Mouse (Mus musculus) midbrain, embryonic 14.5 days (tissue): Measurements from ENCODE around the gene Olfr91. TPM values are rescaled to one million over a fixed set of nuclear protein-coding genes. Genes with fewer than 3 reads are reported as not detected.
A peak's percentile ranks its signal among the peaks of the same experiment; 100 is the strongest.

Experiments
- ATAC-seq: fragments of 200-750 bp; cut with Nextera tagmentation; 2 replicates; pipeline ENCODE4 v1.8.0; 2017; ENCODE audit warnings: moderate number of reproducible peaks, moderate library complexity; ENCODE audit not compliant: low FRiP score, low TSS enrichment
- DNase-seq: peaks from one replicate; pipeline ENCODE4 v3.0.0-alpha.2; 2015
- H3K27ac ChIP-seq: fragments of 300-500 bp; sonication (generic); replicated peaks from 2 replicates; pipeline ENCODE4 v1.5.1; 2014; ENCODE audit warnings: mild to moderate bottlenecking, low read depth, low read length, moderate library complexity
- H3K27me3 ChIP-seq: fragments of 300-500 bp; sonication (generic); 2 replicates; pipeline ENCODE4 v1.6.1; 2014; ENCODE audit warnings: low read length, control low read depth, mixed read lengths; ENCODE audit not compliant: control insufficient read depth, insufficient read depth
- H3K36me3 ChIP-seq: fragments of 300-500 bp; sonication (generic); 2 replicates; pipeline ENCODE4 v1.6.1; 2014; ENCODE audit warnings: low read length, control low read depth; ENCODE audit not compliant: control insufficient read depth, insufficient read depth
- H3K4me1 ChIP-seq: fragments of 300-500 bp; sonication (generic); 2 replicates; pipeline ENCODE4 v1.6.1; 2014; ENCODE audit warnings: mild to moderate bottlenecking, antibody characterized with exemption, low read length, control low read depth; ENCODE audit not compliant: control insufficient read depth, insufficient read depth
- H3K4me2 ChIP-seq: fragments of 300-500 bp; sonication (generic); 2 replicates; pipeline ENCODE4 v1.6.1; 2014; ENCODE audit warnings: mild to moderate bottlenecking, low read length, moderate library complexity
- H3K4me3 ChIP-seq: fragments of 300-500 bp; sonication (generic); replicated peaks from 2 replicates; pipeline ENCODE4 v1.5.1; 2014; ENCODE audit warnings: low read depth, low read length
- H3K9ac ChIP-seq: fragments of 300-500 bp; sonication (generic); replicated peaks from 2 replicates; pipeline ENCODE4 v1.6.1; 2014; ENCODE audit warnings: mild to moderate bottlenecking, low read length, moderate library complexity
- H3K9me3 ChIP-seq: fragments of 300-500 bp; sonication (generic); 2 replicates; pipeline ENCODE4 v1.6.1; 2016; ENCODE audit warnings: low read length, control low read depth, mixed read lengths; ENCODE audit not compliant: control insufficient read depth
- WGBS: fragments of 180-500 bp; shearing (Covaris S2); extraction: QIAGEN DNeasy Blood & Tissue Kit; methylation state at CpG from one replicate; pipeline ENCODE4 v1.1.7; 2014; 5-methylcytosine and 5-hydroxymethylcytosine counted together
- polyA plus RNA-seq: library from polyadenylated mRNA; unstranded; fragments of >200 nt; fragmentation: Nextera tagmentation; extraction: Ambion mirVana; gene quantifications from 2 replicates; pipeline ENCODE4 v1.2.1, GENCODE M21; 2014

Gene Olfr91
- polyA plus RNA-seq, 1 experiment from 2014 or later = not detected

DNA sequence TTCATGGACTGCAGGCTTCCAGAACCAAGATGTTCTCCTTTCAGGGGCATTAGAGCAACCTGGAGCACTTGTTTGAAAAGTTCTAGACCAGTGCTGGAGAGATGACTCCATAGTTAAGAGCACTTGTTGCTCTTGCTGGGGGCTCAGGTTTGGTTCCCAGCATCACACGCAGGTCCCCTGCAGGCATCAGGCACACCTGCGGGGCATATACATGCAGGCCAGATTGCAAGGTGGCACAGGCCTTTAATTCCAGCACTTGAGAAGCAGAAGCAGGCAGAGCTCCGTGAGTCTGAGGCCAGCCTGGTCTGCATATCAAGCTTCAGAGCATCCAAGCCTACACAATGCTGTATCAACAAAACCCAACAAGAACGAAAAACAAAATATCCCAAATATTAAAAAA is 16.4 kb downstream of the Olfr91 start:
- no peak overlapping the region for H3K4me3 ChIP-seq
- H3K4me1 ChIP-seq = peaks cover 17% of the 10 kb centered on the region
- peaks cover 3% of the 10 kb centered on the region for H3K36me3 ChIP-seq
- DNase-seq = no peak
- 93% methylated on average over 4 of the region's 4 CpGs for WGBS
- H3K9me3 ChIP-seq = no peaks in the 10 kb centered on the region
- H3K27me3 ChIP-seq = no peaks in the 10 kb centered on the region
- H3K27ac ChIP-seq = no peak overlapping the region
- ATAC-seq = no peak
- no peak overlapping the region for H3K9ac ChIP-seq
- no peak overlapping the region for H3K4me2 ChIP-seq

GRCm38 (mm10) chr17:37080119-37080518 is 18.0 kb downstream of the Olfr91 start:
- WGBS = 26% methylated on average over 5 of the region's 5 CpGs
- Histone ChIP-seq H3K9ac (no peak overlapping the region), H3K4me2 (no peak overlapping the region), H3K27me3 (no peaks in the 10 kb centered on the region), H3K4me3 (no peak overlapping the region), H3K4me1 (peaks cover 17% of the 10 kb centered on the region), H3K27ac (no peak overlapping the region), H3K36me3 (peaks cover 17% of the 10 kb centered on the region), H3K9me3 (no peaks in the 10 kb centered on the region)
- ATAC-seq (no peak), DNase-seq (no peak)

DNA sequence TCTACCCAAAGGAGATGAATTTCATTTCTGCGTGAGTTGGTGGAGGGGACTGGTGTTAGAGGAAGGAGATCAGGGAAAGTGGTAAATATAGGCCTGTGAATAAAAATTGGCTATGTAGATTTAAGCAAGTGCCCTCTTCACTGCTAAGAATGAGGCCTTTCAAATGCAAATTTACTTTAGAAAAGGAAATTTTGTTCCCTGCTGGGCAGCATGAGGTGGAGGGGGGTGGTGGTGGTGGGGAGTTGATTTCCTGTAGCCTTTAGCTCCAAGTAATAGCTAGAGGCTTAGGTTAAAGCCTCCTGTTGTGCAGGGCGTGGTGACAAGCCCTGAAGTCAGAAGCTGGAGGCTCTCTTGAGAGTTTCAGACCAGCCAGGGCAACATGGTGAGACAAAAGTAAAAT is 19.1 kb downstream of the Olfr91 start:
- WGBS = 3% methylated on average over 2 of the region's 2 CpGs
- no peak overlapping the region for H3K9ac ChIP-seq
- H3K27ac ChIP-seq = peak overlapping the region; percentile 0; the same call in 1 of the 2 replicates
- peak; percentile 58 for DNase-seq
- peaks cover 17% of the 10 kb centered on the region for H3K4me1 ChIP-seq
- H3K27me3 ChIP-seq = no peaks in the 10 kb centered on the region
- no peak overlapping the region for H3K4me3 ChIP-seq
- H3K36me3 ChIP-seq = peaks cover 28% of the 10 kb centered on the region
- H3K9me3 ChIP-seq = no peaks in the 10 kb centered on the region
- peak; percentile 56; the same call in 1 of the 2 replicates for ATAC-seq
- H3K4me2 ChIP-seq = peak overlapping the region; percentile 27; the same call in 1 of the 2 replicates

GRCm38 (mm10) chr17:37078193-37078592 is 19.9 kb downstream of the Olfr91 start:
- 4% methylated on average over 1 of the region's 1 CpGs for WGBS

GRCm38 (mm10) chr17:37075766-37076165 is 22.3 kb downstream of the Olfr91 start:
- H3K4me1 ChIP-seq = peaks cover 17% of the 10 kb centered on the region
- H3K4me2 ChIP-seq = no peak overlapping the region
- ATAC-seq (no peak), DNase-seq (no peak)
- no peak overlapping the region for H3K27ac ChIP-seq
- H3K4me3 ChIP-seq = no peak overlapping the region
- 90% methylated on average over 2 of the region's 2 CpGs for WGBS
- no peak overlapping the region for H3K9ac ChIP-seq
- no peaks in the 10 kb centered on the region for H3K27me3 ChIP-seq
- peaks cover 59% of the 10 kb centered on the region for H3K36me3 ChIP-seq
- H3K9me3 ChIP-seq = no peaks in the 10 kb centered on the region

More at GRCm38 (mm10) chr17:37078193-37078592, 19.9 kb downstream of the Olfr91 start:
- Histone ChIP-seq H3K4me1 (peaks cover 17% of the 10 kb centered on the region), H3K4me3 (no peak overlapping the region), H3K4me2 (no peak overlapping the region), H3K9ac (no peak overlapping the region), H3K36me3 (peaks cover 35% of the 10 kb centered on the region), H3K27me3 (no peaks in the 10 kb centered on the region), H3K27ac (no peak overlapping the region), H3K9me3 (no peaks in the 10 kb centered on the region)
- ATAC-seq = no peak
- DNase-seq = no peak

DNA sequence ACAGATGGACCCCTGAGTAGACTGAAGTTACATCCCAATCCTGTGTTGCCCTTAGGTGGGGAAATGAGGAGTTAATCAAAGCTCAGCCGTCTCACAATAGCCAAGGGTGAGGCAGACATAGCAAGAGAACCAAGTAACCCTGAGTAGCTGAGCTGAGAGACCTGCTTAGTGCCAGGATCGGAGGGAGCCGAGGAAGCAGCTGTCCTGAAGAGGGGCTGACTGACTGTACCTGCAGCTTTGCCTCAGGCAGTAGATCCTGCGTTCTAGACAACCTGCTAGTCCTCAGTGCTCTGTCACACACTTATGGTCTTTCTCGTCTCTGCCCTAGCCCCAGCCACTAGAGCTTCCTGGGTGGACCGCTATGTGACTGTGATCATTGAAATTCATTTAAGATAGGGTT is 22.9 kb downstream of the Olfr91 start:
- no peak for DNase-seq
- no peak overlapping the region for H3K4me2 ChIP-seq
- 93% methylated on average over 6 of the region's 6 CpGs for WGBS

GRCm38 (mm10) chr17:37072730-37073276 is 25.3 kb downstream of the Olfr91 start:
- no peaks in the 10 kb centered on the region for H3K9me3 ChIP-seq
- H3K36me3 ChIP-seq = peaks cover 89% of the 10 kb centered on the region
- H3K4me2 ChIP-seq = no peak overlapping the region
- no peaks in the 10 kb centered on the region for H3K27me3 ChIP-seq
- DNase-seq (no peak), ATAC-seq (peak; percentile 51; the same call in 1 of the 2 replicates)
- H3K4me3 ChIP-seq = no peak overlapping the region
- H3K27ac ChIP-seq = peak overlapping the region; percentile 55; the same call in 1 of the 2 replicates
- H3K4me1 ChIP-seq = no peaks in the 10 kb centered on the region
- no peak overlapping the region for H3K9ac ChIP-seq
- WGBS = 20% methylated on average over 11 of the region's 11 CpGs

More for the DNA sequence above, 22.9 kb downstream of the Olfr91 start:
- no peak overlapping the region for H3K9ac ChIP-seq
- H3K36me3 ChIP-seq = peaks cover 65% of the 10 kb centered on the region
- no peak overlapping the region for H3K27ac ChIP-seq
- peaks cover 17% of the 10 kb centered on the region for H3K4me1 ChIP-seq
- H3K4me3 ChIP-seq = no peak overlapping the region
- no peaks in the 10 kb centered on the region for H3K27me3 ChIP-seq
- H3K9me3 ChIP-seq = no peaks in the 10 kb centered on the region
- no peak for ATAC-seq

DNA sequence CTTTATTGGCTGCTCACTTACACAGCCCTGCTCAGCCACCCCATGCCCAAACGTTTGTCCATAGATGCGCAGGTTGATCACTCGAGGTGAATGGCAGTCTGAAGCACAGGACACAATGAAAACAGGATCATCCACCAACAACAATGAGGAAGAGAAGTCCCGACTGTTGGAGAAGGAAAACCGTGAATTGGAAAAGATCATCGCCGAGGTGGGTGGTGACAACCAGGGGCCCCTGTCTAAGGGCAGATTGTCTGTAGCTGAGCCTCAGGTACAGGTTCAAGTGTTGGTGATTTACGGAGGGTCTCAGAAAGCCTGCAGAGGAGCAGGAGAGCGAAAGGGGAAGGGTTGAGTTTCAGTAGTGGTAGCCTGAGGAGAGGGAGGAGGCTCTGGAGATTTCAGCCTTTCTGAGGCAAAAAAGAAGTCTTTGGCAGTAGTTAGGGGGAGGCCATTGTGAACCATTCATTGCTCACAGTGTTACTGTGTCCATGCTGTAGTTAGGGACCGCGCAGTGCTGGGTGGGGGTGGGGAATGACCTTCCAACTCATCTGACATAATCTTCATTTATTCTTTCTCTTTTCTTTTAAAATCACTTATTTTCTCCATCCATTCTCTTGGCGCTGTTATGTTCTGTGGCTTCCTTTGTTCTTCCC is 25.9 kb downstream of the Olfr91 start:
- Histone ChIP-seq H3K9ac (no peak overlapping the region), H3K4me1 (no peaks in the 10 kb centered on the region), H3K36me3 (peaks cover 95% of the 10 kb centered on the region), H3K27ac (no peak overlapping the region), H3K4me3 (no peak overlapping the region), H3K4me2 (no peak overlapping the region), H3K9me3 (no peaks in the 10 kb centered on the region), H3K27me3 (no peaks in the 10 kb centered on the region)
- peak; percentile 41; the same call in 1 of the 2 replicates for ATAC-seq
- 51% methylated on average over 12 of the region's 12 CpGs for WGBS
- DNase-seq = no peak

GRCm38 (mm10) chr17:37070121-37070520 is 28.0 kb downstream of the Olfr91 start:
- Histone ChIP-seq H3K36me3 (peaks cover 98% of the 10 kb centered on the region), H3K27me3 (no peaks in the 10 kb centered on the region), H3K27ac (no peak overlapping the region), H3K4me1 (no peaks in the 10 kb centered on the region), H3K9ac (no peak overlapping the region), H3K9me3 (no peaks in the 10 kb centered on the region), H3K4me2 (no peak overlapping the region), H3K4me3 (no peak overlapping the region)
- 88% methylated on average over 8 of the region's 8 CpGs for WGBS
- ATAC-seq (no peak), DNase-seq (no peak)
